Mouse (Mus musculus): ENCODE data around the gene Syvn1.

DNA sequence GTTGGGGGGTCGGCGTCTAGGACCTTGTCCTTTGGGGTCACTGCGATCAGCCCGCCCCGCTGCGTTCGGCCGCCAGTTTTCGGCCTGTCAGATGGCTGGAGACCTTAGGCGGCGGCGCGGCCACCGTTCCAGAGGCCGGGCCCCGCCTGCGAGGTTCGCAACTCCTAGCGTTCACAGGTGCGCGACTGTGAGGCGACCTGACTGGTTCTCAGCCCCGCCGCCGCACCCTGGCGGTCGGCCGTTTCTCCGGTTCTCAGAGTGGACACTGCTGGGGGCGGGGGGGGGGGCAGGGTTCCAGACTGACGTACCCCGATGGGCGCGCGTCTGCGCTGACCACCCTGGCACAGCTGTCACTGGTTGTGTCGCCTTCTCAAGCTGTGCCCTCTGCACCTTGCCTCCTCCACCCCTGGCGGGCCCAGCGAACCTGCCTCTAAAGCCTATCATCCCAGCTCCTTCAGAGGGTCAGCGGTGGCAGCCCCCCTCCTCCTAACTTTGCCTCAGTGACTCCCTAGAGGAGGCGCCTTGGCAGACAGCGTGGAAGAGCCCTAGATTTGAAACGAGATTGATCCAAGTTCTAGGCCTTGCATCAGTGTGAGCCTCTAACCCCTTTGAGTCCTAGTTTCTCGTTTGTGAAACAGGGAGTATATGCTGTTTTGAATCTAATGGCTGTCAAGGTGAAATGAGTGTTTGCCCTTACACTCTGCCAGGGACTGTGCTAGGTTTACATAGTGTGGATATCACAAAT, 950 bp downstream of the Syvn1 start:
- TF ChIP-seq ZNF384 (IDR thresholded peaks at IDR 0.05; ENCODE audit: low read depth, low read length) (no peak), MAFK (IDR thresholded peaks at IDR 0.05; ENCODE audit: insufficient read depth, low read depth, low read length) (no peak)

Measured in ES-E14 (cell line).